Mouse (Mus musculus) inflammation-experienced regulatory T-cells, adult 16 weeks (primary cell): Measurements from ENCODE around the gene Abcc8. TPM values are rescaled to one million over a fixed set of nuclear protein-coding genes. Genes with fewer than 3 reads are reported as not detected.

ENCODE experiments used
- polyA plus RNA-seq: library from polyadenylated mRNA; unstranded; fragments of 100-300 nt; shearing (Covaris generic); gene quantifications from one replicate; pipeline ENCODE4 v1.2.1, GENCODE M21; 2017

Gene Abcc8
- polyA plus RNA-seq = not detected

GRCm38 (mm10) chr7:46179431-46180275 is at the start of gene Abcc8:
Gene Abcc8, minus strand, starts transcription at chr7:46180033.

DNA sequence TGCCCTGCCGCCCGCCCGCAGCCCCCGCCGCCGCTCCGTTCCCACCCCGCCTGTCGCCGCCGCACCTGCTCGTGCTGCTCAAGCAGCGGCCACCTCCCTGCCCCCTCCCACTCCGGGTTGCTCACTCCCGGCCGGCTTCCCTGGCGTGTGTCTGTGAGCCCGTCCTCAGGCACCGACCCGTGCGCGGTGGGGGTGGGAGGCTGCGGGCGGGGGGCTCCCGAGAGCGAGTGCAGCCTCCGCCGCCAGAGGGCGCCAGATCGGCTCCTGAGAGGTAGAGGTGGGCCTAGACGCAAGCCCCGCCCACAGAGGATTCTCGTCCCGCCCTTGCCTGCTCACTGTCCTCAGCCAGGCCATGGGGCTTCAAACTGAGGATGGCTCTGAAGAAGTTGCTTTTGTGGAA is 79.3 kb downstream of the Abcc8 start, which contains the start of gene Kcnj11:
TSS of gene Kcnj11 (minus strand) at position 202 of the 400 bp plus-strand sequence.

Other genes with a start within 250 kb of the Abcc8 start
- gene Abcc6, start 149.7 kb downstream of the Abcc8 start, polyA plus RNA-seq = not detected
- 28.5 TPM for gene Nomo1, start 146.3 kb downstream of the Abcc8 start, polyA plus RNA-seq
- not detected for gene Kcnj11, start 79.3 kb downstream of the Abcc8 start, polyA plus RNA-seq
- not detected for gene Ush1c, start 58.5 kb upstream of the Abcc8 start, polyA plus RNA-seq
- not detected for gene Otog, start 61.0 kb upstream of the Abcc8 start, polyA plus RNA-seq
- not detected for gene Myod1, start 196.4 kb upstream of the Abcc8 start, polyA plus RNA-seq
- not detected for gene Kcnc1, start 216.5 kb upstream of the Abcc8 start, polyA plus RNA-seq